Mouse (Mus musculus): ENCODE data around the gene Braf.
"Not testable (repeated sequence)": the region's sequence is repeated elsewhere in the genome, so short reads cannot be mapped to it uniquely, and the experiment has no call there.

The Braf gene

DNA sequence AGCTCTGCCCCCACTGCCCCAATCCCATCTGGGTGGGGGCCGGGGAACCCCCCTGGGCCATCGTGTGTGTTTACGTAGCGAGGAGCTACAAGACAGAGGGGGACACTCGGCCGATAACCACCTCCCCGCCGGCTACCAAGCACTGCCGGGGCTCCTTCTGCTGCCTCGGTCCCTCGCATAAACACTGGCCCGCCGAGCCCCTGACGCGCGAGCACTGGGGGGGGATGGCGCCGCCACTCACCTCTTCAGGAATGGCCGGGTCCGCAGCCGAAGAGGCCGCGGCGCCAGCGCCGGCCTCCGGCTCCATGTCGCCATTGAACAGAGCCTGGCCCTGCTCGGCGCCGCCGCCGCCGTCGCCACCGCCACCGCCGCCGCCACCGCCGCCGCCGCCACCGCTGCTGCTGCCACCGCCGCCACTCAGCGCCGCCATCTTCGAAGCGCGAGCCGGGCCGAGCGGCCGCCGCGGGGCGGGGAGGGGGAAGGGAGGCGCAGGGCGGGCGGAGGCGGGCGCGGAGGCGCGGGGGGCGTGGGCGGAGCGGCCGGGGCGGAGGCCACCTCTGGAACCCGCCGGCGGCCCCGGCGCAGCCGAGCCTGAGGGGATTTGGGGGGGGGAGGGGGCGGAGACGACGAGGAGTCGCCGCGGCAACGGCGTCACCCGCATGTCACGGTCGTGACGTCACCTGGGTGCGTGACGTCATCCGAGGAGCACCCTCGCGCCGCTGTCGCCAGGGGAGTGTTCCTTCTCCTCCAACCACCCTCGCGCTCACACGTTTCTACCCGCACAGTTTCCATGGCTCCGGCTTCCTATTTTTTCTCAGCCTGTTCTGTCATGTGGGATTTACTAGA is at the start of gene Braf:
Gene Braf, minus strand, starts transcription at position 598 of the 846 bp plus-strand sequence.
- peak; percentile 57 to 71 for DNase-seq (ENCODE audit: low spot score in 2 of 2)

DNA sequence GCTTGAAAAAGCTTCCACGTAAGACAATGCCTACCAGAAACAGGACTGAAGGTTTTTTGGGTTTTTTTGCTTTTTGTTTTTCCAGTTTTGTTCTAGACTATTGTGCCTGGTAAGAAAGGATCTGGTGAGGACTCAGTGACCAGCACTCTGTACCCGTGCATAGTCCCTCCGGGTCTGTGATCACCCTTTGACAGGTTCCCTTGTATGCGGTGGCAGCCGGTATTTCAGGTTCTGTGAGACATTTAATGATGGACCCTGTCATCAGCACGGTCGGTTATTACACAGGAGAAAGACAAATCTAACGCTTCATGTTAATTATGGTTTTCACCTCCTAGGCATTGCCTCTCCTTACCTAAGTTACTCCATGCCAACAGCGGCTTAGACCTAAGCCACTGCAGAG is 49.8 kb upstream of the Braf start:
- no peak for DNase-seq (ENCODE audit: low spot score in 2 of 2)

DNA sequence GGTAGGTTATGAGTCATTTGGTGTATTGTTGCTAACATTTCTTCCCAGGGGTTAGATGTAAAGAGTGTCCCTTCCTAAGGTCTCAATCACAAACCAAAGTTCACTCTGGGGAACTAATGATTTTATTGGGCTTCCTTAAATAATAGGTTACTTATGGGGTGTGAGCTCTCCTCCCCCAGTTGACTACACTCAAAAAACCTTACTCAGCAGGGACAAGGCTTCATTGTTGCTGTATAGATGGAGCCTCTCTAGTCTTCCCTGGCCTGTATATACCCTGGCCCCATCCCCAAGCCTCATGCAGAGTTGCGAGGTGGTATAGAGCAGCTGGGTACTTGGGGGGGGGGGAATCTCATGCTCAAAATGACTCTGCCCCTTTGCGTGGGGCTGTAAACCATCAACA is 32.0 kb upstream of the Braf start:
- no peak for DNase-seq (ENCODE audit: low spot score in 2 of 2)

DNA sequence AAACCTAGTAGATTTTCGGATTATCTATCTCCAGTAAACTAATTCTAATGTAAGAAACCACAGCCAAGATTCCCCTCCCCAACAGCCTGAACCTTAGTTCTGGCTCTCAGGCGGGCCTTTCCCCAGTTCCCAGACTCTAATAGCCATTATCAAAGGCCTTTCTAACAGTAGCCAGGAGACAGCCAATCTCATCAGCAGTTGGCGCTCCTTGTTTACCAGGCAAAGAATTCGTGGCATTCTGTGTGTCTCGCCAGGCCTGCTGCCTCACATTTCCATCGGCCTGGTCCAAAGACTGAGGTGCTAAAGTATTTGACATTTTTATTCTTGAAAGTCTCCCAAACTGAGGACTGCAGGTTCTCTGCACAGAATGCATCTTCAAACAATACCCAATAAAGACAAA is 24.6 kb upstream of the Braf start:
- DNase-seq (ENCODE audit: low spot score in 2 of 2) = no peak

DNA sequence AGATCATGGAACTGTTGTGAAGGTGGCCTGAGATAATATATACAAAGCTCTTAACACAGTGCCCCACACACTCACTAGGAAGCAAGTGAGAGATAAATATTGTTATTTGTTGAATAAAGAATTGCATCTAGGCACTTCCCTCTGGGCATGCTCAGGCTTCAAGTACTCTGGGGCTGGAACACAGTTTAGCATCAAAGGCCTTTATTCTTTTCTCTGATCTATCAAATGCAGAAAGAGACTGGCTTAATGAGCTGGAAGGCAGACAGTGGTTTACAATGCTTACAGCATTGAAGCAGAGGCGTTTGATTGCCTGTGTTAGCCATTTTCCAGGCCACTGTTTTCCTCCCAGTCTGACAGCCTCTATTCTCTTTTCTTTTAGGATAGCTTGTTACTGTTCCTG is 21.8 kb upstream of the Braf start:
- DNase-seq (ENCODE audit: low spot score in 2 of 2) = no peak

- DNase-seq (ENCODE audit: low spot score in 2 of 2) = no peak
Observed at GRCm38 (mm10) chr6:39745456-39745855, 20.2 kb upstream of the Braf start.

GRCm38 (mm10) chr6:39739698-39740097 is 14.4 kb upstream of the Braf start:
- not testable (repeated sequence) for DNase-seq (ENCODE audit: low spot score in 2 of 2)

GRCm38 (mm10) chr6:39728095-39728494 is 2.8 kb upstream of the Braf start:
- peak in 1 of 2 experiments; percentile 47 for DNase-seq (ENCODE audit: low spot score in 2 of 2)

- no peak for DNase-seq (ENCODE audit: low spot score in 2 of 2)
Observed at GRCm38 (mm10) chr6:39726149-39726548, 886 bp upstream of the Braf start.

DNA sequence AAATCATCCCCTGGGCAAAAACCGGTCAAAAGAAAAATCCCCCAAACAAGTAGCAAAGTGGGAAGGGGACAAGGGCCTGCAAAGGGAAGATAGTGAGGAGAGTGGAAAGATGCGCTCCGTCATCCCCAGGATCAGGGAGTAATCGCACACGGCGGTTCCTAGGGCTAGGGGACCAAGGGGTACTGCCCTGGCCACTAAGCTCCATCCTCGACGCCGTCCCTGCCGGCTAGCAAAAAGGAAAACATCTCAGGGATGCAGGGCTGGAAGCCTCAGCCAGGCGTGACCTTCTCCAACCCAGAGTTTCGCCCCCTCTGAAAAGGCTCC is 759 bp downstream of the Braf start:
- no peak for DNase-seq (ENCODE audit: low spot score in 2 of 2)

GRCm38 (mm10) chr6:39724071-39724470 is 1.2 kb downstream of the Braf start:
- DNase-seq (ENCODE audit: low spot score in 2 of 2) = no peak

- DNase-seq (ENCODE audit: low spot score in 2 of 2) = no peak
Observed at GRCm38 (mm10) chr6:39718567-39718966, 6.7 kb downstream of the Braf start.

GRCm38 (mm10) chr6:39717049-39717448 is 8.2 kb downstream of the Braf start:
- DNase-seq (ENCODE audit: low spot score in 2 of 2) = no peak

DNA sequence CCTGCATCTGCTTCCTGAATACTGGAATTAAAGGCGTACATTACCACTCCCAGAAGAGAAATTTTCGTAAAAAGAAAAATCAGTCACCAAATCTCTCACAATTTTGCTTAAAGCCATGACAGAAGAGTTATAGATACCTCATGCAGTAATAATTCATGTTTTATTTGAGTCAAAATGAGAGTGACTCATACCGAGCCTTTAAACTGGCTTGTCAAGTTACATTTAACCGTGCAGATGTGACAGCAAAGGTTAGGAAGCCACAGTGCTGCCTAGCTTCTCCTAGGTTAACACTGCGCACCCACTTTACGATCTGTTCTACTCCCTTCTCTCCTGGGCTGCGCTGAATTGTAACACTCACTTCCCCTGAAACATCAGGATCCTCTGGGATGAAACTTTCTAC is 10.9 kb downstream of the Braf start:
- no peak for DNase-seq (ENCODE audit: low spot score in 2 of 2)

GRCm38 (mm10) chr6:39713399-39713798 is 11.9 kb downstream of the Braf start:
- no peak for DNase-seq (ENCODE audit: low spot score in 2 of 2)

- no peak for DNase-seq (ENCODE audit: low spot score in 2 of 2)
Observed at GRCm38 (mm10) chr6:39705625-39706024, 19.6 kb downstream of the Braf start.

GRCm38 (mm10) chr6:39693126-39693525 is 32.1 kb downstream of the Braf start:
- no peak for DNase-seq (ENCODE audit: low spot score in 2 of 2)

DNA sequence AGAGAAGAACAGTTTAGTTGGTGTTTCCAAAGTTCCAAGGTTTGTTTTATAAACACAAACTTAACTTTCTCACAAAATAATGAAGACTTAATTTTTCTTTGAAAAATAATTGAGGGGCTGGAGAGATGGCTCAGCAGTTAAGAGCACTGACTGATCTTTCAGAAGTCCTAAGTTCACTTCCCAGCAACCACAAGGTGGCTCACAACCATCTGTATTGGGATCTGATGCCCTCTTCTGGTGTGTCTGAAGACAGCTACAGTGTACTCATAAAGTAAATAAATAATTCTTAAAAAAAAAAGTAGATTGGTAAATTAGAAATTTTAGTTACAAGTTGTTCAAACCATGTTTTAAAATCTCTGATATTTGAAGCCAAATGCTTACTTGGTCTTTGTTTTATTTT is 38.4 kb downstream of the Braf start:
- DNase-seq (ENCODE audit: low spot score in 2 of 2) = not testable (repeated sequence)

DNA sequence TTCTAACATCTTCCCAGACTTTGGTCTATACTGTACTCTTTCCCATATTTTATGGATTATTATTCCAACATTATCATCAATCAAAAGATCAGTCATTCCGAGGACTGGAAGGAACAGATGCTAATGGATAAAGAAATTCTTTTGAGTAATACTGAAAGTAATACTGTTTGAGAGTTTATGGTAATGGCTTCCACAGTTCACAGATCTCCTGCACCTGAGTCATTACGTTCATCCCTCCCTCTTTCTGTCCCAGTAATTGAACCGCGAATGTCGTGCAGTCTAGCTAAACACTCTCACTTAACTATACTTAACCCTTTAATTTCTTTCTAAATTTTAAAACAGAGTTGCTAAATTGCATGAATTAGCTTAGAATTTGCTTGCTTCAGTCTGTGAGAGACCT is 43.5 kb downstream of the Braf start:
- DNase-seq (ENCODE audit: low spot score in 2 of 2) = no peak

DNA sequence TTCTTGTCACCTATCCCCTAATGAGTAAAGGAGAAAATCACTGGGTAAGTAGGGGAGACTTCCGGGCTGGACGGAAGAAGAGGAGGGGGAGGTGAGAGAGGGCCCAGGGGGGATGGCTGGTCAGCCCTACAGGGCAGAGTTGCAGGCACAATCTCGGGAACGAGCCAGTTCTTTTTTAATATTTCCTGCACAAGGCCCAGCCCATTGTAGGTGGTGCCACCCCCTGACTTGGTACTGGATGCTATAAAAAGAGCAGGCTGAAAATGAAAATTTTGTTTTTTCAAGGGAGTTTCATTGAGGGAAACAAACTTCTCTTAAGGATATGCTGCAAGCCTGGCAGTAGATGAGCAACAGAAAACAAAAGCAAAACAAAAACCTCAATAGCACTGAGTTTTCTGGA is 44.7 kb downstream of the Braf start:
- DNase-seq (ENCODE audit: low spot score in 2 of 2) = no peak

DNA sequence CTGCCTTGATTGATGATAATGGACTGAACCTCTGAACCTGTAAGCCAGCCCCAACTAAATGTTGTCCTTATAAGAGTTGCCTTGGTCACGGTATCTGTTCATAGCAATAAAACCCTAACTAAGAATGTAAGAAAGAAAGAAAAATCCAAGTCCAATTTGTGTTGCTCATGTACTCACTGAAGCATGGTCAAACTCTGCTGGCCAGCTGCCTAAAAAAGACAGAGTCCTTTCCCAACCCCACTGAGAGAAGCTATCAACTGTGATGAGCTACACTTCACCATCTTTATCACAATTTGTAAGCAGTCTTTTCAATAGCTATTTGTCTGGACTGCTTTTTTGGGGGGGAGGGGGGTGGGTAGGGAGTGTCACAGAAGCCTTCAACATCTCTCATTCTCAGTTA is 47.0 kb downstream of the Braf start:
- no peak for DNase-seq (ENCODE audit: low spot score in 2 of 2)

DNA sequence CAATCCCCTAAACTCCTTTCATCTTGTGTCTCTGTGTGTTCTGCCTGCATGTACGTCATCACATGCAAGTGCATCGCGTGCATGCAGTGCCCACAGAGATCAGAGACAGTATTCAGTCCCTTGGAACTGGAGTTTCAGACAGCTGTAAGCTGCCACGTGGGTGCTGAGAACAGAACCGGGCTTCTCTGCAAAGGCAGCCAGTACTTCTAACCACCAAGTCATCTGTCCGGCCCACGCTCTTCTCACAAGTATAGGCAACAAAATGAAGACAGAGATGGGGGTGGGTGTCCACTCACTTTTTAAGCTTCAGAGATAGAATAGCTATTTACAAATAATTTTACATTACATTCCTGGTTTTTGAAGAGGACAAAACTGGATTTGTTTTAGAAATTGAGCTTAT is 50.2 kb downstream of the Braf start:
- no peak for DNase-seq (ENCODE audit: low spot score in 2 of 2)

DNA sequence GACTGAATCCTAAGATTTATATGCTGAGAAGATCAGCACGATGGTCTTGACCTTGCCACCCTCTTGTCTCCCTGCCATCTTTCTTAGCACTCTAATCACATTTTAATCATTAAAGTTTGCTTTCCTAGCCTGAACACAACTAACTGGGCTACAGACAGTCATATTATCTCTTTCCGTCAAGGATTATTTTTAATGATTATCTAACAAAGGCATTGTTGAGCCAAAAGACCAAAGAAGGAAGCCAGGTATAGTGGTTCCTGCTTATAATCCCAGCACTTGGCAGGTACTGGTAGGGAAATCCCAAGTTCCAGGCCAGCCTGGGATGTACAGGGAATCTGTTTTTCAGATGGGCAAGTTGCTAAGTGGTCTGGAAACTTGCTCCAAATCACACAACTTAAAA is 114.0 kb downstream of the Braf start:
- no peak for DNase-seq (ENCODE audit: low spot score in 2 of 2)

- DNase-seq (ENCODE audit: low spot score in 2 of 2) = no peak
Observed at GRCm38 (mm10) chr6:39610207-39610606, 115.1 kb downstream of the Braf start.

Measured in urinary bladder, adult 18-20 months (tissue).